Mouse (Mus musculus) C2C12 (cell line): ENCODE measurements around the gene En2. TPM values are rescaled to one million over a fixed set of nuclear protein-coding genes. Genes with fewer than 3 reads are reported as not detected.

Experiments
- H3K27me3 ChIP-seq: one replicate; pipeline ENCODE4 v1.6.1; 2011; ENCODE audit not compliant: control insufficient read depth, insufficient read depth, insufficient read length
- H3K36me3 ChIP-seq: one replicate; pipeline ENCODE4 v1.6.1; 2011; ENCODE audit not compliant: control insufficient read depth, insufficient read depth
- H3K4me3 ChIP-seq: one replicate; pipeline ENCODE4 v1.5.1; 2011; ENCODE audit warnings: mild to moderate bottlenecking, control low read depth; ENCODE audit not compliant: poor library complexity, insufficient read depth, severe bottlenecking
- H3K79me2 ChIP-seq: one replicate; pipeline ENCODE4 v1.6.1; 2011; ENCODE audit not compliant: control insufficient read depth, insufficient read depth
- H3K79me3 ChIP-seq: one replicate; pipeline ENCODE4 v1.6.1; 2011; ENCODE audit warnings: low read depth, control low read depth
- H3ac ChIP-seq: one replicate; pipeline ENCODE3; 2011; ENCODE audit warnings: low read depth; ENCODE audit not compliant: control insufficient read depth, insufficient read length
- CEBPB ChIP-seq: IDR thresholded peaks from one replicate; pipeline ENCODE4 v1.6.1; 2011; ENCODE audit warnings: low read depth, mild to moderate bottlenecking, control low read depth, moderate library complexity
- CTCF ChIP-seq: IDR thresholded peaks from one replicate; pipeline ENCODE4 v1.5.1; 2011; ENCODE audit not compliant: control insufficient read depth, insufficient read depth, insufficient read length
- FOSL1 ChIP-seq: IDR thresholded peaks from one replicate; pipeline ENCODE4 v1.8.0; 2011; ENCODE audit warnings: mild to moderate bottlenecking, low read length; ENCODE audit not compliant: poor library complexity, insufficient read depth, severe bottlenecking
- MAX ChIP-seq: IDR thresholded peaks from one replicate; pipeline ENCODE4 v1.6.1; 2011; ENCODE audit warnings: mild to moderate bottlenecking, control low read depth
- MYOD1 ChIP-seq: IDR thresholded peaks from one replicate; pipeline ENCODE4 v1.6.1; 2011; ENCODE audit warnings: low read depth; ENCODE audit not compliant: control insufficient read depth, insufficient read length
- MYOG ChIP-seq: IDR thresholded peaks from one replicate; pipeline ENCODE4 v1.6.1; 2011; ENCODE audit not compliant: control insufficient read depth, insufficient read length; ENCODE audit errors: extremely low read depth
- USF1 ChIP-seq: IDR thresholded peaks from one replicate; pipeline ENCODE4 v1.6.1; 2011; ENCODE audit warnings: low read depth, mild to moderate bottlenecking, control low read depth, moderate library complexity
- polyA plus RNA-seq: library from polyadenylated mRNA; unstranded; fragments of >200 nt; fragmentation: generic; extraction: Trizol; gene quantifications from one replicate; pipeline ENCODE4 v1.2.1, GENCODE M21; 2012; ENCODE audit warnings: missing spikeins

Gene En2
- polyA plus RNA-seq, 1 experiment = not detected

- Histone ChIP-seq H3K79me2 (no peaks in the 10 kb centered on the region), H3K36me3 (no peaks in the 10 kb centered on the region), H3K79me3 (no peaks in the 10 kb centered on the region), H3K27me3 (peaks cover 27% of the 10 kb centered on the region), H3ac (no peak overlapping the region), H3K4me3 (no peak overlapping the region)
- no peak for TF ChIP-seq USF1
- TF ChIP-seq MAX = no peak
- no peak for TF ChIP-seq MYOD1
- no peak for TF ChIP-seq CTCF
These were observed 13.8 kb downstream of the En2 start for GRCm38 (mm10) chr5:28179237-28179790.

GRCm38 (mm10) chr5:28191201-28192098, 26.0 kb downstream of the En2 start:
- H3K4me3 ChIP-seq = no peak overlapping the region
- H3K79me2 ChIP-seq = no peaks in the 10 kb centered on the region
- H3K36me3 ChIP-seq = no peaks in the 10 kb centered on the region
- no peak overlapping the region for H3ac ChIP-seq
- peaks cover 6% of the 10 kb centered on the region for H3K27me3 ChIP-seq
- H3K79me3 ChIP-seq = no peaks in the 10 kb centered on the region
- TF ChIP-seq FOSL1 (no peak), MYOD1 (no peak), CEBPB (no peak), USF1 (no peak), MAX (no peak), MYOG (no peak), CTCF (no peak)

GRCm38 (mm10) chr5:28192099-28192454, 26.6 kb downstream of the En2 start:
- Histone ChIP-seq H3K79me3 (no peaks in the 10 kb centered on the region), H3K27me3 (peaks cover 6% of the 10 kb centered on the region), H3K36me3 (no peaks in the 10 kb centered on the region), H3ac (no peak overlapping the region), H3K4me3 (no peak overlapping the region), H3K79me2 (no peaks in the 10 kb centered on the region)
- TF ChIP-seq MYOD1 (no peak), USF1 (no peak), CTCF (no peak), MYOG (no peak), FOSL1 (no peak), CEBPB (no peak), MAX (no peak)

- TF ChIP-seq MAX (no peak), USF1 (no peak), MYOD1 (no peak), CTCF (no peak), MYOG (no peak), CEBPB (no peak), FOSL1 (no peak)
- Histone ChIP-seq H3ac (no peak overlapping the region), H3K27me3 (peaks cover 9% of the 10 kb centered on the region), H3K4me3 (no peak overlapping the region), H3K79me2 (no peaks in the 10 kb centered on the region), H3K79me3 (no peaks in the 10 kb centered on the region), H3K36me3 (no peaks in the 10 kb centered on the region)
These were observed 30.0 kb downstream of the En2 start for GRCm38 (mm10) chr5:28195473-28195872.

- TF ChIP-seq CTCF = no peak
- no peak for TF ChIP-seq FOSL1
- no peak for TF ChIP-seq MYOG
- no peak for TF ChIP-seq USF1
- TF ChIP-seq MAX = no peak
- no peak for TF ChIP-seq MYOD1
- no peak for TF ChIP-seq CEBPB
- Histone ChIP-seq H3K36me3 (no peaks in the 10 kb centered on the region), H3K79me2 (no peaks in the 10 kb centered on the region), H3K79me3 (no peaks in the 10 kb centered on the region), H3ac (no peak overlapping the region), H3K4me3 (no peak overlapping the region), H3K27me3 (peaks cover 22% of the 10 kb centered on the region)
These were observed 33.8 kb downstream of the En2 start for GRCm38 (mm10) chr5:28199089-28199873.
